Mouse (Mus musculus) megakaryocyte, embryonic 14.5 days (primary cell): ENCODE data around the gene Ugt1a6a. TPM values are rescaled to one million over a fixed set of nuclear protein-coding genes. Genes with fewer than 3 reads are reported as not detected.
"Not testable (repeated sequence)": the region's sequence is repeated elsewhere in the genome, so short reads cannot be mapped to it uniquely, and the experiment has no call there.

Experiments used
- H3K27me3 ChIP-seq: replicated peaks from 2 replicates; pipeline ENCODE3; 2012; ENCODE audit warnings: inconsistent platforms
- H3K36me3 ChIP-seq: replicated peaks from 2 replicates; pipeline ENCODE3; 2012; ENCODE audit warnings: low read length, inconsistent platforms, mixed read lengths
- H3K4me1 ChIP-seq: 2 replicates; pipeline ENCODE4 v1.6.1; 2012; ENCODE audit warnings: inconsistent platforms
- H3K4me3 ChIP-seq: replicated peaks from 2 replicates; pipeline ENCODE3; 2012; ENCODE audit warnings: moderate library complexity, mild to moderate bottlenecking, inconsistent platforms
- H3K9me3 ChIP-seq: 2 replicates; pipeline ENCODE4 v1.6.1; 2012; ENCODE audit warnings: inconsistent platforms
- FLI1 ChIP-seq: IDR thresholded peaks from 2 replicates; pipeline ENCODE4 v1.6.1; 2012; ENCODE audit warnings: low read length, inconsistent platforms, mixed read lengths
- GATA1 ChIP-seq: IDR thresholded peaks from 3 replicates; pipeline ENCODE4 v1.6.1; 2012; ENCODE audit warnings: mixed read lengths, low read length, inconsistent platforms, borderline replicate concordance
- polyA plus RNA-seq: library from polyadenylated mRNA; stranded (reverse); fragments of >175 nt; gene quantifications from 2 replicates; pipeline ENCODE4 v1.2.3, GENCODE M21; 2012; ENCODE audit warnings: low replicate concordance; ENCODE audit not compliant: insufficient read depth

Ugt1a6a gene
- polyA plus RNA-seq, 1 experiment, result not detected

GRCm38 (mm10) chr1:88104667-88105430 lies 29.8 kb upstream of the Ugt1a6a start:
- no peak overlapping the region for H3K4me3 ChIP-seq
- peaks cover 18% of the 10 kb centered on the region for H3K27me3 ChIP-seq
- H3K36me3 ChIP-seq, result no peaks in the 10 kb centered on the region
- H3K4me1 ChIP-seq, result peaks cover 19% of the 10 kb centered on the region
- H3K9me3 ChIP-seq, result no peaks in the 10 kb centered on the region
- no peak for TF ChIP-seq GATA1
- no peak for TF ChIP-seq FLI1

DNA sequence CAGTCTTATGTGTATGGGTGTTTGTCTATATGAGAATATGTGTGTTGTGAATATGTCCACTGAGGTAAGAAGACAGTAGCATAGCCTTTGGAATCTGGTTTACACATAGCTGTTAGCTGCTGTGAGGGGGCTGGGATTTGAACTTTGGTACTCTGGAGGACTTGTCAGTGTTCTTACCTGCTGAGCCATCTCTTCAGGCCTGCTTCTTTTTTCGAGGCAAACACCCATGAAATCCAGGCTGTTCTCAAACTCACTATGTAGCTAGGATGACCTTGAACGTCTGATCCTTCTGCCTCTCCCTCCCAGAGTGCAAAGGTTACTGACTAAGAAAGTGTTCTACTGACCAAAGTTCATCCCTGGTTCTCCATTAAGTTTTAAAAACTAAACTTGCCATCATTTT lies 29.0 kb upstream of the Ugt1a6a start:
- TF ChIP-seq FLI1 (no peak), GATA1 (no peak)
- Histone ChIP-seq H3K27me3 (peaks cover 18% of the 10 kb centered on the region), H3K4me3 (no peak overlapping the region), H3K4me1 (peaks cover 19% of the 10 kb centered on the region), H3K9me3 (no peaks in the 10 kb centered on the region), H3K36me3 (no peaks in the 10 kb centered on the region)

DNA sequence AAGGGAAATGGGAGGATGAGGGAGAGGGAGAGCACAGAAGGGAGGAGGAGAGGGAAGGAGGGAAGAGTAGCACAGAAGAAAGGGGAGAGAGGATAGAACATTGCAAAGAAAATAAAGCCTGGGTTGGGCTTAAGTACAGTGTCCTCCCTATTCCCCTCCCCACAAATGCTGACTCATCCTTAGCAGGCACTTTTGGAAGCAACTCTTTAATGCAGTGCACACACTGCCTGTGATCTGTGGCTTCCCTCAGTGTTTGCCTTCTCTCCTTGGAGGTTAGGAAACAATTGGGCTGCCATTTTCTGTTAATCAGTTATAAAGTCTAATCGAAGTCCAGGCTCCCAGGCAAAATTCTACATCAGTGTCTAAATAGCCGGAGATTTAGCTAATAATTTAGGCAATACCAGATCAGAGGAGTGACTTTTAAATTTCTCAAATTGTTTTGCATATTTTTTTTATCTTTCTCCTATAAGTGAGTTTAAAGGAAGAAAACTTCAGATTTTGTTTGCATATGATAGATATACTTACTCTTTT lies 25.5 kb upstream of the Ugt1a6a start:
- H3K27me3 ChIP-seq, H3K36me3 ChIP-seq, H3K9me3 ChIP-seq, H3K4me3 ChIP-seq: not testable (repeated sequence)
- peaks cover 13% of the 10 kb centered on the region for H3K4me1 ChIP-seq

- H3K27me3 ChIP-seq, H3K4me3 ChIP-seq, H3K4me1 ChIP-seq, H3K9me3 ChIP-seq, H3K36me3 ChIP-seq: not testable (repeated sequence)
These were observed 25.0 kb upstream of the Ugt1a6a start for GRCm38 (mm10) chr1:88109604-88110003.

- not testable (repeated sequence) for H3K9me3 ChIP-seq, H3K27me3 ChIP-seq, H3K4me1 ChIP-seq, H3K36me3 ChIP-seq, H3K4me3 ChIP-seq
These were observed 21.8 kb upstream of the Ugt1a6a start for GRCm38 (mm10) chr1:88112769-88113168.

GRCm38 (mm10) chr1:88120550-88120949 lies 14.1 kb upstream of the Ugt1a6a start:
- H3K36me3 ChIP-seq, H3K4me3 ChIP-seq, H3K27me3 ChIP-seq, H3K4me1 ChIP-seq, H3K9me3 ChIP-seq: not testable (repeated sequence)

- H3K4me1 ChIP-seq, H3K27me3 ChIP-seq, H3K9me3 ChIP-seq, H3K4me3 ChIP-seq, H3K36me3 ChIP-seq: not testable (repeated sequence)
These were observed 13.1 kb upstream of the Ugt1a6a start for GRCm38 (mm10) chr1:88121521-88121920.

DNA sequence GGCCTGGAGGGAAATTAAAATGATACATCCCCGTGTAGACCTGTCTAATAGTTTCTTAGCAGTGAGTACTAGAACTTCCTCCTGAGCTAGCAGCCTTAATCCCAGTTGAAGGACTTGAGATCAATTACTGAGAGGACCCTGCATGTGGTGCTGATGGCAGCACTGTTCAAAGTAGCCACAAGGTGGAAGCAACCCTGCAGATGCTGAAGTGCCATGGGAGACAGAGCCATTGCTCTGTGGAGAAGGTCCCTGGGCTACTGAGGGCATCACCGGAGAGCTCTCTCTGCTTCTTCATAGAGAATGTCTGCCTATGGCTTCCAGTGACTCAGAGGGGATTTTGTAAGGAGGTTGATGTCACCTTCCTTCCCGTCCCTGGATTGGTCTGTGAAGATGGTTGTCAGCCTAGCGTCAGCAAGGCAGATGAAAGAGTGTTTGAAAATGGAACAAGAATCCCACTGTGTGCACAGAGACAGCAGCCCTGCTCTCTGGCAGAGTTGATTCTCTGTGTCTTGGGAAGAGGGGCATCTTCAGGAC lies 8.7 kb upstream of the Ugt1a6a start:
- H3K27me3 ChIP-seq, result not testable (repeated sequence)

DNA sequence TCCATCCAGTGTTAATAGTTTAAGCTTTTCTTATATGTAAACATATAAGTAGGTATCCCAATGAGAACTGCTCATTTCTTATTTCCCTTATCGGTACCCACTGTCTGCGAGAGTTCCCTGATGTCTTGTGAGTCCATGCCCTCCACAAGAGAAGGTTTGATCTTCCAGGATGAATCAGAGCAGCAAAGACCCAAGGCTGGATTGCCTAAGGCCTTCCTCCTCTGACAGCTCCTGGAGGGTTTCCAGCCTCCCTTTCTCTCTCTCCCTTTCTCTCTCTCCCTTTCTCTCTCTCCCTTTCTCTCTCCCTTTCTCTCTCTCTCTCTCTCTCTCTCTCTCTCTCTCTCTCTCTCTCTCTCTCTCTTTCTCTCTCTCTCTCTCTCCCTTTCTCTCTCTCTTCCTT lies 5.5 kb upstream of the Ugt1a6a start:
- not testable (repeated sequence) for H3K27me3 ChIP-seq, H3K9me3 ChIP-seq, H3K4me3 ChIP-seq, H3K36me3 ChIP-seq
- H3K4me1 ChIP-seq, result peaks cover 13% of the 10 kb centered on the region

More for the DNA sequence above, 8.7 kb upstream of the Ugt1a6a start:
- not testable (repeated sequence) for H3K4me1 ChIP-seq, H3K36me3 ChIP-seq, H3K9me3 ChIP-seq, H3K4me3 ChIP-seq

DNA sequence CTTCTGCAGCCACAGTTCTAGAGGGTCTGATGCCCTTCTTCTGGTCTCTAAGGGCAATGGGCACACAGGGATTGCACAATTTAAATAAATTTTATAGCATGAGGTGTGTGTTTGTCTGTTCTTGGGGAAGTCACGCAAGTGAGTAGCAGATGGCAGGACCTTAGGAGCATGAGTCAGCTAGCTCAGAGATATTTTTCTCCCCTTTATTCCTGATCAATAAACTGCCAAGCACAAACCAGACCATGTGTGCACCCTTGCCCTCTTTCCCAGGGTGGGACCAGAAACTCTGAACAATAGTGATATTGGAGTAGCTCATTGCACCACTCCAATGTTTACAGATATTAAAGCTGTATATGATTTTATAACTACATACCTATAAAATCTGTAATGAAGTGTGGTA lies 4.4 kb upstream of the Ugt1a6a start:
- peaks cover 13% of the 10 kb centered on the region for H3K4me1 ChIP-seq
- H3K4me3 ChIP-seq, H3K36me3 ChIP-seq, H3K27me3 ChIP-seq, H3K9me3 ChIP-seq: not testable (repeated sequence)

GRCm38 (mm10) chr1:88133908-88134456 lies 627 bp upstream of the Ugt1a6a start:
- TF ChIP-seq GATA1 (no peak), FLI1 (no peak)
- H3K4me1 ChIP-seq, result peaks cover 5% of the 10 kb centered on the region; the same call in 1 of the 2 replicates
- H3K4me3 ChIP-seq, result no peak overlapping the region
- H3K9me3 ChIP-seq, result no peaks in the 10 kb centered on the region
- H3K36me3 ChIP-seq, result no peaks in the 10 kb centered on the region
- peaks cover 2% of the 10 kb centered on the region for H3K27me3 ChIP-seq

GRCm38 (mm10) chr1:88135229-88135904 lies 758 bp downstream of the Ugt1a6a start:
- H3K27me3 ChIP-seq, H3K9me3 ChIP-seq, H3K4me1 ChIP-seq, H3K36me3 ChIP-seq, H3K4me3 ChIP-seq: not testable (repeated sequence)
